Mouse (Mus musculus): Measurements from ENCODE around the gene Celf2.

The Celf2 gene

DNA sequence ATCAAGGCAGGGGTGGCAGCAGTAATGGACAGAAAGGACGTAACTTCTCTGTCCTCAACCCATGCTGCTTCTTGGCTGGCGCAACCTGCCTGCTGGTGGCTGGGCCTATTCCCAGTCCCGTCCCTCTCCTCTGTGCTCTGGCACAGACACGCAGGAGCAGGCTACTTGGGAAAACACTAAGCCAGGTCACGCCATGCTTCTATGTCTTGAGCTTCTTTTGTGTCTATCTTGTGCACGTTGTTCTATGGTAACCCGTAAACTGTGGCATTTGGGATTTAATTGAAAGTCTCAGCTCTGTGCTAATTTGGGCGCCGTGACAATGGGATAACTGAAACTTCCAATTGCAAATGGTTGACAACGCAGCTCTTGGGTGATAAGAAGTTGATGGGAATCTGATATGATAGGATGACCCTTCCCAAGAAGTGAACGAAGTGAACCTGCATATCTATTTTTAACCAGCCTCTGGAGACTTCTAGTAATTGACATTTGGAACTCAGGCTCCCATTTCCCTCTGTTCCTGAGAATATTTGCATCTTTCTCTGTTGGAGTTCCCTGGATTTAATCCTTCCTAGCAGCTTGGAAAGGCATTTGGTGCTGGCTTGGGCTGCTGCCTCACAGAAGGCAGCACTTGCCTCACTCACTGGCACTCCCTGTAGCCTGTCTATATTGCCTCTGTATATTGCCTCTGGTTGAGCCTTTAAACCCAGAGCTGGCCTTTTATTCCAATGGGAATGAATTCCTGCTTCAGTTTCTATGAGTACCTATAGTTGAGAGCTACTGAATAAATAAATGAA is 335.9 kb downstream of the Celf2 start:
- DNase-seq: no peak

DNA sequence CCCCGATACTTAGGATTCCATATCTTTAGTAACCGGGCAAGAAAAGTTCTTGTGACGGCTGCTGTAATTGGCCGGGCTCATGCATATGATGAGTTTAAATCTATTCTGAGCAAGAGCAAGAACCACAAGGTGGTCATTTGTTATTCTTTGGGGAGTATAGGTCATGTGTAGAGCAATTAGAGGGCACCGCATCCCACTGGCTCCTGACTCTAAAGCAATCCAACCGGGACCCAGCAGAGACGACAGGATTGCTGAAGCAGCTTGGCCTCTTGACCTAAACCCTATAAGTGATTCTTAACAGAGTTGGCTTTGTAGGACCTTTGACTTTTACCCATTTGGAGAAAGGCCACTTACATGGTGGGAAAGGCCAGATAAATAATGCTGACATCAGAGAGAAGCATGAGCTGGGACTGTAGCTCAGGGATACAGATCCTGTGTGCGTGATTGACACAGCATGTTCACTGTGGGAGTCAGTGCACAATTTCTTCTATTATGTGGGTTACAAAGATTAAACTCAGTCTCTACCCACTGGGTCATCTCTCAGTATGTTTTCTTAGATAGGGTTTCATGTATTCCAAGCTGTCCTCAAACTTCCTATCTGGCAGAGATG is 338.2 kb downstream of the Celf2 start:
- DNase-seq: no peak

DNA sequence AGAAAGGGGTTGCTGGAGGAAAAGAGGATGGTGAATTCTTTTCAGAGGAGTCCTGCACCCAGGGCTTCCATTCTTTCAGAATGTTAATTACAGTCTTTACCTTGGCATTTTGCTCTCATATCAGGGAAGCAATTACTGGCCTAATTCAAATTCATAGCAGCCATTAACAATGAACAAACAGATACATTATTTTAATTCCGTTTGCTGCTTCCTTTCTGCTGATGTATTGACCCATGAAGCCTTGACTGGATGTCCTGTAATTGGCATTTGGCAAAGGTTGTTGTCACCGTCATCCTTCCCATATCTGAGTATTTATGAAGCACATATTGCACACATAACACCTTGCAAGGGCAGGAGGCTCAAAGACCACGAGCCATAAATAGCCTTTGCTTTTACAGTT is 343.6 kb downstream of the Celf2 start:
- DNase-seq: no peak

DNA sequence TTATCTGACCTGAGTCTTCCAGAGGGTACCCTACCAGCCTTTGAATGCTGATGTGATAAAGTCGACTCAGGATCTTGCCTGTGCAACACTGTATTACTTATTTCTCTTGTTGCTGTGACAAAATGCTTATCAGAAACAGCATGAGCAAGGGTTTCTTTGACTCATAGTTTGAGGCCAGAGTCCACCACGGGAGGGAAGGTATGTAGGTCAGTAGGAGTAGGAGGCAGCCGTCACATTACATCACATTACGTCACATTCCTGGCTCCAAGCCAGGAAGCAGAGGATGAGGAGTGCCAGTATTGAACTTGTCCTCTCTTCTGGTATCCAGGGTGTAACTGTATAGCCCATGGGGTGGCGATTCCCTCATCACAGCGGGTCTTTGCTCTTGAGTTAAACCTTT is 349.3 kb downstream of the Celf2 start:
- no peak for DNase-seq

DNA sequence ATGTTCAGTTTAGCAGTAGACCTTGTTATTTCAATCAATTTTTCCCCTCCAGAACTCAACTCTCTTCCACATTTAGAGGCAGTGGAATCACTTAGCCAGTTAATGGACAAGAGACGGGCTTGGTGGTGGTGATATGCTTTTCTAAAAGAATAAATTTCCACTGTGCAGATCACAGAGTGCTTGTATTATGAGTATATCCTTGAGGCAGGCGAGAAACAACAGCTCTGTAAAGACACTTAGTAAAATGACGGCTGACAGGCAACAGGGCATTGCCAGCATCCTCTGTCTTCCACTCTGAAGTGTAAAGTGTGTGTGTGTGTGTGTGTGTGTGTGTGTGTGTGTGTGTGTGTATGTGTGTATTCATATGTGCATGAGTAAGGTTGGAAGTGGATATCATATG is 362.1 kb downstream of the Celf2 start:
- DNase-seq: no peak

DNA sequence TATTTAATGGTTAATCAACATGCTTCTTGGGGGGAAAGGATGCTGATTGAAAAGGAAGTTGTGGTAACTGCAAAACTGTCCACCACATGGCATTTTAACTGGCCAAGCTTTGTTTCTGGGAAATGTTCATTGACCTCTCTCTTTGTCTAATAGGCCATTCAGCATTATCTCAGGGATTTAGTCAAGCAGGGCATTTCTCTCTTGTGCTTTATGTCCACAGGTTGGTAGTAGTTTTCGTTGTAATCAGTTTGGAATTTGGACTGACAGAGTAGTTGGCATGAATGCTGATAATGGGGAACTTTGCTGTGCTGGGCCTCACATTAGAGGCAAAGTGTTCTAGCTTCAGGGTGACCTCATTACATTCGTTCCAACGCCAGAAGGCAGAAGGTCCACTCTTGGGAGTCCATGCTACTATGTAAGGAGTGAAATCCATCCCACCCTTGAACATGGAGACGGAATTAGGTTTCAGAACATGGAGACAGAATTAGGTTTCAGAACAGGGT is 363.8 kb downstream of the Celf2 start:
- DNase-seq: no peak

DNA sequence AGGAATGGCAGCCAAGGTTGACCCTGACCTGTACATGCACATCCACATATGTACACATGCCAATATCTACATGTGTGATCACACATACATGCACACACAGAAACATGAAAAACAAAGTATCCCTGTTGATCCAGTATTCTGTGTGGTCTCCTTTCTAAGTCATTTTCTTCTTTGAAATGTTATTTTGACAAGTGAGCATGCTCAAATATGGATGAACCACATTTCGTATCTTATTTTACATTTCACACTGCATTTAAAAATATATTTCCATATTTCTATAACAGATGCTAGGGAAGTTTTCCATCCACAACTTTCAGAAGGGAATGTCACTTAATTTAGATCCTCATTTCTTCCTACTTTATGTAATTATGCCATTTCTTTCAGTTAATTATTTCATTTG is 364.5 kb downstream of the Celf2 start:
- no peak for DNase-seq

DNA sequence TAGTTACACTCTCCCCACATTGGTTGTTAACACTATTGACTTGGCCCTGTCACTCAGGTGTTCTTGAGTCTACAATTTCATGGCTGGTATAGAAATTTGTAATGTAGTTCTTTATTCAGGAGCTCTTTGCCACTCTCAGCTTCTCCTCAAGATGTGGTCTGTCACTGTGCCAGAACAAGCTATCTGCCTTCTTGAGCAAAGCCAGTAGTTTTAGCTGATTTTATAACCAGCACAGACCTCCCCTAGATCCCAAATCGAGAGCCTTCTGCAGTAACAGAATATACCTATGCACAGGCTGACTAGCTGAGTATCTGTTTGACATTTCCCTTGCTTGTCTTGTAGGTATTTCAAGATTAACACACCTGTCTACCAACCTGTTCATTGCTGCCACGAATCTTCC is 386.0 kb downstream of the Celf2 start:
- no peak for DNase-seq

DNA sequence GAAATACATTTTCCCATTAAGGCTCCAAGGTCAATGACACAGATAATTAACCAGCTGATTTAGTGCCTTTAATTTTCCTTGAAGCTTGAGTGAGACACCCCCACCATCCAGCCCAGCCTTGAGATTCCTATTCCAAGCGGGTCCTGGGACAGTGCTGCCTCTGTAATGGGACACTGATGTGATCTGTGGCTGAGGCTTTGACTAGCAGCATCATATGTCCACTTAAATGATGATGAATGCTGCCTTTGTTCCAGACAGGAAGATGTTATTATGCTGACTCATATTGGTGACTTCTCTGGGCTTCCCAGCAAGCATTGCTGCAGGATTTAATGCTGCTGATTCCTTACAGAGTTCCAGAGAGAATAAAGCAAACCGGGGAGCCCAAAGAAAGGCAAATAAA is 393.6 kb downstream of the Celf2 start:
- no peak for DNase-seq

DNA sequence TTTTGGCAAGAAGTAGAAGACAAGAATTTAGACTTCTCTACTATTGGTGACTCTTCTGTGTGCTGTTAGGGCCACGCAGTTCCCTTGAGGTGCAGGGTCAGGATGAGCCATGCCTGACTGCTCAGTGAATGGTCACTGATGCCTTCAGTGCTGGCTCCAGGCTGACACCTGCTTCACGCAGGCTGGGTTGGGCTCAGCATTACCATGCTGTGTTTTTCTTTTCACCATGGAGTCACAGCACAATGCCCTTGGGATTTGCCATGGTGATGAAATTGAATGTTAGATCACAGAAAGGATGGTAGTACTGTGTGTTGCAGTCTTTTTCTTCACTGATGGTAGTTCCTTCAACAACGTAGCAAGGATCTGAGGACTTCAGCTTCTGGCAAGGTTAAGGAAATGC is 394.2 kb downstream of the Celf2 start:
- DNase-seq: no peak

DNA sequence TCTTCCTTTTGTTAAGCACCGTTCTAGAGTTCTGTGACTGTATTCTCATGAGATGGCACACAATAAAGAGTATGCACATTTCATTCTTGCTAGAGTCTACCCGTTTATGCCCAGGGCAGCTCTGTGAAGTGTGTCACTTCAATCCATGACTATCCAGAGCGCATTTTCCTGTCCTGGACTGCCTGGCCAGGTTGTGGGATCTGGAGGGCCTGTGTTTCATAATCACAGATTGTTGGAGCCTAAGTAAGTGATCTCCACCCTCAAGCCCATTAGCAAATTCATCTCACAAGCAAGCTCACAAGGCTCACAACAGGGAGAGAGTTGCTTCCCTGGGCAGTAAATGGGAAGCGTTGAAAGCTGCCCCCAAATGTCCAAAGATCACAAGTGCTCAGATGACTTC is 395.6 kb downstream of the Celf2 start:
- no peak for DNase-seq

DNA sequence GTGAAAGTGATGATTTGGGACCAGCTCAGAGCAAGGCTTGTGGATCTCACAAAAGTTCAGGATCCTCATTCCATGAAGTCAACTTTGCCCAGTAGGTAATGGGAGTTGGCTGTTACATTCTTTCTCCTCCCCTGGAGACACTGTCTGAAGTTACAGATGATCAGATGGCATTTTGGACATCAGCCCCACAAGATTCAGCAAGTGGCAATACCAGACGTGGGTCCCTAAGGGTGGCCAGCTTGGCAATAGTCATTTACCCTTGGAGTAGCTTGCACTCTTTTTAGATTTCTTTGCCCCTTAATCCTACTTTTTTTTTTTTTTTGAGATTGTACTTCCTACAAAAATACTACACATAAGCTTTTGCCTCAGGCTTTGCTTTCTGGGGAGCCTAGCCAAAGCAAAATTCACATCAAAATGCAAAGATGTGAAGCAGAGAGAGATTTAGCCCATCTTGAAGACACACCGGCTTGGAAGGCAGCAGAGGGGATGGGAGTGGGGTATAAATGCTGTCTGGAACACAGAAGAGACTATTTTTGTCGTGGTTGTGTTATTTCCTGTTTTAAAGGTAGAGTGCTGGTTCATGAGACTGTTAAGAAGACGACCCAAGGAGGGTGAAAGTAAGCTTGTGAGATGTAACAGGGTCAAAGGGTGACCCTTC is 397.1 kb downstream of the Celf2 start:
- no peak for DNase-seq

DNA sequence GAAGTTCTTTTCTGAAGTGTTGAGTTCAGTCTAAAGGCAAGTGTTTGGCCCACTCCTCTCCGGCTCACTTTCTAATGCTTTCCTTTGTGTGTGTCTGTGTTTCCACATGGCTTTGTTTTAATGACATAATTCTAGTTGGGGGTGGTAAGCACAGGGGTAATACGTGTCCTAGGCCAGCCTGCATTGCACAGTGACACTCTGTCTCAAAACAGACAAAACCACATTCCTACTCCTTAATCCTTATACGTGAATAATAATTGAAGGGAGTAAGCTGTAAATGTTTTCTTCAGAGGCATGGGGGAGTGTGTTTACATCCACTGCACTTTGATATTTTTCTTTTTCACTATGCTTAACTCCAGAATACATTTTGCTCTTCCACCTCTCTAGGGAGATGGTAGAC is 415.9 kb downstream of the Celf2 start:
- DNase-seq: no peak

DNA sequence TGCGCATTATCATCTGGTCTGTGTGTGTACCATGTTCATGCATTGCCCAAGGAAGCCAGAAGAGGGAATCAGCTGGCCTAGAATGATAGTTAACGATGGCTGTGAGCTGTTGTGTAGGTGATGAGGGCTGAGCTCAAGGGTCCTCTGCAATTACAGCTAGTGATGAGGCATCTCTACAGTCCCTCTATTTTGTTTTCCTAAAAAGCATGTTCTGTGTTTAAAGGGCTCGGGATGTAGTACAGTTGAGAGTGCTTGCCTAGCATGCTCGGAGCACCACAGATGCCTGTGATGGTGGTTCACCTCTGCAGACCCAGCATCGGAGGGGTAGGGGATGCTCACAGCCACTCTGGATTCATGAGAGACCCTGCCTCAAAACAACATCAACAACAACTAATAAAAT is 416.7 kb downstream of the Celf2 start:
- DNase-seq: no peak

DNA sequence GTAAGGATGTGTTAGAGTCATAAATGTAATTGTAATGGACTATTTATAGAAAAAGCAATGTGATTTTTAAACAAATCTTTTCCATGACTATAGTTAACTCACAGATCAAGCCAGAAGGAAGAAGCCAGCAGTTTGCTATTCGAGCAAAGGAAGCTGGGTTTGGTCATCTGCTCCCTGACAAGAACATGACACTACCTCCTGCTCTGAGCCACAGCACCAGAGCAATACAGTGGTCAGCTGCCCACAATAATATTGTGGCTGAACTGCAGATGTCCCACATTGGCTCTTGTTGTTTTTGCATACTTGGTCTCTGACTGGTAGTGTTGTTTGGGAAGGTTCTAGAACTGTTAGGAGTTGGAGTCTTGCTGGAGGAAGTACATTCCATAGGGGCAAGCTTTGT is 418.9 kb downstream of the Celf2 start:
- no peak for DNase-seq

DNA sequence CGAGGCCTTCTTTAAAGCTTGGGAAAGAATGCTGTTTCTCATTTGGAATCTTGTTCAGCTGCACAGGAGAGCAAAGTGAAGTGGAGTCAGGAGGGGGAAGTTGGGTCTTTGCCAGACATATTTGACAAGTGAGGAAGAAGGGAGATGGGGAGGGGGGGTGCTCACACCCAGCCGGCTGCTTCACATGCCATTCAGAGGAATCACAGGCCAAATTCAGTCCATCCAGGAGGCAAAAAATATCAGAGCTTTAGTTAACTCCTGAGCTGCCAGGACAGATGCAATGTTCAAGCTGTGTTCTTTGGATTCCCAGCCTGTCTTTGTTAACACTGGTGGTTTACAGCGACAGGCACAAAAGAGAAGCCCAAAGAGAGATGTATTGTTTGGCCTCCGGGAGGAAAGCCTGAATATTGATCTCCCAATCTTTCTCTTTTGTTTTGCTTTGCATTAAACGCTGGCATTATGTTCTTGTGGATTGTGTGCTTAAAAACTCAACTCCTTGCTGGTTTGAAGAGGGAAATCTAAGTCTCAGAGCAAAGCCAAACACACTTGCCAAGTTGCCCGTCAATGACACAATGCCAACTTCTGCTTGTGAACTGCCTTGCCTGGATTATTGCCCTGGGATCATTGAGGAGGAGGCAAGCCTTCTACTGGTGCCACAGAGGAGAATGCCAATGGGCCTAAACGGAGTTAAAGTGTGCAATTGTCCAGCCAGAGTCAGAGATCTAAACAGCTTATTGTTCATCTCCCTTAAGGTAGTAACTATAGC is 420.1 kb downstream of the Celf2 start:
- DNase-seq: no peak

DNA sequence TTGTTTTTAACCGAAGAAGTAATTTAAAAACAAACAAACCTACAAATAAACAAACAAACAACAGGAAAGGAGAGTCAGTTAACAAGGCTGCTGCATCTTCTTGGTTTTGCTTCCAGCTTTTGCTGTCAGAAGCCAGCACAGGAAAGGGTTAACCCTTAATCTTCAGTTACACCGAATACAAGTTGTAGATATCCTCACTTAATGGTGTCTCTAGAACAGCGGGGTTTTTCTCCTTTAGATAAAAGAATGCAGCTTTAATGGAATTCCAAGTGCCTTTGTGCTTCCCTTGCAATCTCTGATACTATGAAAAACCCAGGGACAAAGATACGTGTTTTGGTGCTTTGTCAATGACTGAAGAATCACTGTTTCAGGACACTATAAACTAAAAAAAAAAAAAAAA is 420.8 kb downstream of the Celf2 start:
- no peak for DNase-seq

DNA sequence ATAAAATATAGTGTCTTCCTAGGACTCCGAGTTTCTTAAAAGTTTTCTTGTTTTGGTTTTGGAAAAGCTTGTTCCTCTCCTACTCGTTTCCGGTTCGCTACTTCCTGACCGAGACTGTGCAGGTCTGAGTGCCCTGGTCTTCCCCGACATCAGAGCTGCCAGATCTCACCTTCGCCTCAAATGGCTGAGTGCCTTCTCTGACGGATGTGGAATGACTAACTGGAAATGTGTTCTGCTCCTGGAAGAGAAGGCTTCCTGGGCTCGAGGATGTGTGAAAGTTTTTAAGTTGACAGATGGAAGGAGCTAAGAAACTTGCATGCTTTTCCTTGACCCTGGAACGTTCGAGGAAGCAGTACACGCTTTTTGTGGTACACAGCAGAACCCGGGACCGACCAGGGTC is 421.9 kb downstream of the Celf2 start:
- no peak for DNase-seq

DNA sequence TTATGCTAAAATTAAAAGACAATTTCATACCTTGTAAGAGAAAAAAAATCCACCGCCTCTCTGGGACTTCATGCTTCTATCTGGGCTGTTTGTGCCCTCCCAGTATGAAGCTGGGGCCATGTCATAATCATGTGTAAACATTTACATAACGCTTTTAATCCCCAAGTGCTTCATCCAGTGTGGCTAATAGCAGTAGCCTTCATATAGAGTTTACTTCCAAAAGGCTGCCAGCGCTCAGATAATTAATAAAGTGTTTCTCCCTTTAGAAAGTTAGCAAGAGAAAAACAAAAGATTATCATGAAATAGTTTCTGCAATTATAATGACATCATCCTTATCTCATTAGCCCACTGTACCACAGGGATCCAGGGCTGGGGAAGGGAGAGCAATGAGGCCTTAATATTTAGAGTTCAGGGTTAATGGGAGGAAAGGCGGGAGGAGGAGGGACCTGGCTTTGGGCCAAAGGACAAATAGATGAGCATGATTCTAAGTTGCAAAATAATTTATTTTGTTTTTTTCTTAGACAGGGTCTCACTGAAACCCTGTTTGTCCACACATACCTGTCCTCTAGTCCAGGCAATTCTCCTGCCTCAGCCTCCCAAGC is 425.8 kb downstream of the Celf2 start:
- DNase-seq: no peak

DNA sequence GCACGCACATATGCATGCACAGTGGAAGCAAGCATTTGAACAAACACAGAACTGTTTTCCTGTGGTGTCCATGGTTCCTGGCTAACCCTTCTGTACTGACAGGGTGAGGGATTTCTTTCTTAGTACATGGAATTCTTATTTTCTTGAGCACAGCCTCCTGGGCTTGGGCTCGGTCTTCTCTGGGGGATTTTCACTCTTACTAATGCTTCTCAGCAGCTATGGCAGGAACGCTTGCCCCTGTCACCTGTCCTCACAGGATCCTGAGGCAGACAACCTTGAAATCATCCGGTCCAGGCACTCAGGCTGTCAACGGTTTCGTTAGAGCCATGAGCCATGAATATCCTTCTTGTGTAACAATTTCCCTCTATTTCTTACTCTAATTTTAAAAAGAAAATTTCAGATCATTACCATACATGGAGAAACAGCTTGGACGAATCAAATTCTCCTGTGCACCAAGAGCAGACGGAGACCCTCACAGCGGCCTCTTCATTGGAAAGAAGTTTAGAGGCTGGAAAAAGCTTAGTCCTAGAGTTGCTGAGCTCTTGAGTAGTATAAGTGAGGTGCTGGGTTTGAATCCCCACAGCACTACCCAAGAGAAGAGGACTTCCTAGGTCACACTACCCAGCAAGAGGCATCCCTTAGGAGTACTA is 426.9 kb downstream of the Celf2 start:
- no peak for DNase-seq

DNA sequence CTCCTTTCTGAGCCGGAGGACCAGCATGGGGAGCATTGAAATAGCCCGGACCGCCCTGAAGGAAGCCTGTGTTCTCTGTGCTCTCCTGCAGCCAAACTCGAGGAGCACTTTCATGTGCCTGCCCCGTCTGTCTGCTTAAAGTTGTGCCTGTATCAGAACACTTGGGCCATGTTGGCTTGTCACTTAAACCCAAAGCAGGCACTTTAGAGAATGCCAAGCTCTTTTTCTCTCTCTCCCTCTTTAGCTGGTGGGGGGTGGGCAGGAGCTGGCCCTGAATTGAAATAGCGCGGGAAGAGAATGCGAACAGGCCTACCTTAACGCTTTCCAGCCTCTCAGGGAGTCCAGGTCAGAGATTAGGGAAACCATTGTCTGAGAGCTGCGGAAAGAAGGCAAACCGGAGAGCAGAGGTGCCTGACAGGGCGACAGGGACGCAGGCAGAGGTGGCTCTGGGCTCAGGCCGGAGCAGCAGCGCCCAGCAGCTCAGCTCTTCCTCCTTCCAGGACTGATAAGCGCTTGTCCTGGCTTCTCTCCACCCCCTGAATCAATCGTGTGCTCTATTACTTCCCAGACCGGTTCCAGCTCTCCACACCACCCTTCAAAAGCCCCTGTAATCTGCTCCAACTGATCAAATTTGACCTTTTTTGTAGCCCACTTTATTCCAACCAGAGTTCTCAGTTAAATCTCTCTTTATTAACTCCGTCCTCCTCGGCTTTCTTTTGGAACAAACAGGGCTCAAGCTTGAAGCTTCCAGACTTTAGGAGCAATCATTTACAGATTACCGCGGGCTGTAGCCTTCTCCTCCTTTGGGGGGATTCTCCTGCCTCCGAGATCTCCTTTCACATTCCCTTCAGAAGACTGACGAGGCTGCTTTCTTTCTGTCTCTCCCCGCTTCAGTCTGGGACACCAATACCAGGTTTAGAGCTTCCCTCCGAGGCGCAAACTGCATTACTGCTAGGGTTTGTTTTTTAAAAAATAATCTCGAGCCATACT is 428.3 kb downstream of the Celf2 start:
- no peak for DNase-seq

All from right cerebral cortex, postnatal 25 days (tissue).